Mouse (Mus musculus) ES-Bruce4 (cell line): ENCODE results near the gene Sox4.

Experiments
- CTCF ChIP-seq: IDR thresholded peaks from one replicate; pipeline ENCODE4 v1.8.1; 2011; ENCODE audit warnings: low read depth, low read length
- EP300 ChIP-seq: IDR thresholded peaks from 2 replicates; pipeline ENCODE4 v1.6.1; 2011; ENCODE audit warnings: low read depth, low read length; ENCODE audit not compliant: insufficient read depth
- POLR2A ChIP-seq: IDR thresholded peaks from one replicate; pipeline ENCODE4 v1.8.1; 2011; ENCODE audit warnings: low read length; ENCODE audit not compliant: insufficient read depth

- TF ChIP-seq POLR2A (no peak), CTCF (no peak), EP300 (no peak)
These were observed 1.6 kb downstream of the Sox4 start for GRCm38 (mm10) chr13:28951691-28952575.
